Mouse (Mus musculus) urinary bladder, postnatal 10 days (tissue): Measurements from ENCODE around the gene A930002H24Rik.

Experiments used
- DNase-seq: peaks from one replicate; pipeline ENCODE4 v3.0.0; 2022; ENCODE audit warnings: low spot score

A930002H24Rik gene

GRCm38 (mm10) chr17:63836223-63836622 lies 27.4 kb downstream of the A930002H24Rik start:
- no peak for DNase-seq

- DNase-seq, result no peak
These were observed 32.0 kb downstream of the A930002H24Rik start for GRCm38 (mm10) chr17:63831550-63831949.

DNA sequence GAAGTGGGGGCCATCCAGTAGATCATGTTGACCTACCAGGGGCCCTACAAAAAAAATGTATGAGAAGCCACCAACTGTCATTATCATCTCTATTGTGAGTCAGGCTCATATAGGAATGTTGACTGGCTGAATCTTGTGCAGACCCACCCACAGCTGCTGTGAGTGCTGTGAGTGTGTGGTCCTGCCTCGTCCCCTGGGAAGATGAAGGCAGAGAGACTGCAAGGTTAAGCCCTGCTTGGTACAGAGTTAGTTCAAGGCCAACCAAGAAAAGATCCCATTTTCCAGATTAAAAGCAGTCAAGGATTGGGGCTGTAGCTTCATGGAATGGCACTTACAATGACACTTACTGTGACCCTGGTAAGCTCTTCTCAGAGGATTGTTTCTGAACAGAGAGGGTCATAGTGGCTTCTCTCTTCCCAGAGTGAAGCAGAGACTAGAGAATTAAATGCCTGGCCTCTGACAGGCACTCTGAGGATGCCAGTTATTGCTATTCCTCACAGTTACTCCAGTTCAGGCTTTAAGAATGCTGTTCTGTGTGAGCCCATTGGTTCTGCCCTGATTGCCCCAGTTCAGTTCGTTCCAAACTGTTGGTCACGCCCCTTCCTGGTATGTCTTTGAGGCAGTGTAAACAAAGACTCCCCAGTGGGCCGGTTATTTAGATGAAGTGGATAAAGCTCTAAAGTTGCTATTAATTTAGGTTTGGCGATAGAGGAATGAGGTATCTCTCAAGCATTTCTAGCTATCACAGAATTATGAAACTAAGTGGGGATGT lies 34.8 kb downstream of the A930002H24Rik start:
- DNase-seq, result no peak

GRCm38 (mm10) chr17:63826767-63827166 lies 36.8 kb downstream of the A930002H24Rik start:
- DNase-seq, result no peak

DNA sequence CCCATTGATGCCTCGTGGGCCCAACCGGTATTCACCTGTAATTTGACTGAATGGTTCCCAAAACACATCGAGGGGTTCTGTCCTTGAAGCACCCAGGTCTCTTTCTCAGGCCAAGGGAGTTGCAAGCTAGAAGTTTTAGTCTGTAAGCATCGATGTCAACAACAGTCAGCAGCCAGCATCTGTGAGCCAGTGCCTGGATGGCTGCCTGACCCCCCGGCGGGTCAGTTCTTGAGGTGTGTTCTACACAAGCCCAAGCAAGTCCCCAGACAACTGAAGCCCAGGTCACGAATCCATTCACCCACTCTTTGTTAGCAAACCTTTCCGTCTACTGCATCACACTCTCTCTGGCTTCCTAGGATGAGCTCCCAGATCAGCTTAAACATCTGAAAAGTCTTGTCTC lies 37.4 kb downstream of the A930002H24Rik start:
- DNase-seq, result no peak

DNA sequence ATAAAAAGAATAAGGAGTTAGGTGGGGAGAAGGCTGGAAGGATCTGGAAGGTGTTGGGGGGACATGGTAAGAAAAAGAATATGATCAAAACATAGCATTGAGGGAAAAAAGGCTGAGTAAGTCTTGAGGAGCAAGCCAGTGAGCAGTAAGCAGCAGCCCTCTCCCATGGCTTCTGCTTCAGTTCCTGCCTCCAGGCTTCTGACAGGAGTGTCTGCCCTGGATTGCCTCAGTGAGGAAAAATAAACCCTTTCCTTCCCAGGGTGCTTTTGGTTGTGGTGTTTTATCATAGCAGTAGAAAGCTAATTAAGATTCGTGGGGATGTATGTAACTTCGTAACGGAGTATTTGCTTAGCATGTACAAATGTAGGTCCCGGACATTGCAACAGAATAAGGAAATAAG lies 39.5 kb downstream of the A930002H24Rik start:
- DNase-seq, result no peak

- DNase-seq, result no peak
These were observed 45.1 kb downstream of the A930002H24Rik start for GRCm38 (mm10) chr17:63818444-63819027.

DNA sequence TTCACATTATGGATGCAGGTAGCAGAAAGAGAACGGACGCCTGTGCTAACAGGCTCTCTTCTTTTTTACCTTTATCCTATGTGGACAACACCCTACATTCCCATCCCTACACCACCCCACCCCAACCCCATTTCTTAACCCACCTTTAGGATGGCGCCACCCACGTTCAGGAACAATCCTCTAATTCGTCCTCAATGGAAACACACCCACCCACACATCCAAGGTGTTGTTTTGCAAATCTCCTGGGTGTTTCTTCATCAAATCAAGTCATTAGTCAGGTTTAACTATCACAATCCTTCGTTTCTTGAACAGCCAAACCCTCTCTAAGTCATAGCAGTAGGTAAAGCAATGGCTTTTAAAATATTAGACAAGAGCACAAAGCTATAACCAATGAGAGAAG lies 50.0 kb downstream of the A930002H24Rik start:
- DNase-seq, result no peak
